Mouse (Mus musculus) kidney, postnatal 25 days (tissue): Measurements from ENCODE around the gene Nlrx1.
A peak's percentile ranks its signal among the peaks of the same experiment; 100 is the strongest.

ENCODE experiments used
- DNase-seq, 2 experiments: peaks; one replicate each; pipeline ENCODE4 v3.0.0; 2021; ENCODE audit warnings: mixed read lengths in 2 of 2

Gene Nlrx1

DNA sequence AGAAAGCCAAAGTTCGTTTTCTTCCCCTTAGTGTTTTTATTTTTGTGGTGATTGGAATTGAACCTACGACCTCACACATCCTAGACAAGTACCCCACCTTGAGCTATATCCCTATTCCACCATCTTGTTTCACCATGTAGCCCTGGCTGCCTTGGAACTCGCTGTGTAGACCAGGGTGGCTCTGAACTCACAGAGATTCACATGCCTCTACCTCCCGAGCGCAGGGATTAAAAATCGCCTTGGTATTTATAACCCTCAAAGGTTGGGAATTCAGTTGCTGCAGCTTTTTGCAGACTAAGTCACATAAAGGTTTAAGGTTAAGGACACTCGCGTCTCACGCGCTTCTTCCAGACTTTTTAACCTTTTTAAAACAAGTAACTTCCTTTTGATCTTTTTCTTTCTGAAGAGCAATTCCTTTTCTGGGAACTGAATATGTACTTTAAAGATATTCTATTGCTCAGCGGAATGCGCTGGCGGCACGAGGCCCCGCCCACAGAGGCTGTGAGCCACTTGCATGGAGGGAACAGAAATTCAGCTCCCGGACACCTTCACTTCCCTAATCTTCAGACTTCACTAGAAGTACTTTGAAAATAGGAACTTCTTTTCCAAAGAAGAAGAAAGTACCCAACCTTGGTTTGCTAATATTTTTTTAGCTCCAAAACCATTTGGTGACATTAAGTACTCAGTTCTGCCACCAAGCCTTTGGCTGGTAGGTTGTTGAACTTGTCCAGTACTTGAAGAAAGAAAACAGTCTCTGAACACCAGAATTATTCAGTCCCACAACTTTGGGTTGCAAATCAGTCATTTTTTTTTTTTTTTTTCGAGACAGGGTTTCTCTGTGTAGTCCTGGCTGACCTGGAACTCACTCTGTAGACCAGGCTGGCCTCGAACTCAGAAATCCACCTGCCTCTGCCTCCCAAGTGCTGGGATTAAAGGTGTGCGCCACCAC lies 33.6 kb downstream of the Nlrx1 start:
- DNase-seq, result peak; percentile 66 to 78

DNA sequence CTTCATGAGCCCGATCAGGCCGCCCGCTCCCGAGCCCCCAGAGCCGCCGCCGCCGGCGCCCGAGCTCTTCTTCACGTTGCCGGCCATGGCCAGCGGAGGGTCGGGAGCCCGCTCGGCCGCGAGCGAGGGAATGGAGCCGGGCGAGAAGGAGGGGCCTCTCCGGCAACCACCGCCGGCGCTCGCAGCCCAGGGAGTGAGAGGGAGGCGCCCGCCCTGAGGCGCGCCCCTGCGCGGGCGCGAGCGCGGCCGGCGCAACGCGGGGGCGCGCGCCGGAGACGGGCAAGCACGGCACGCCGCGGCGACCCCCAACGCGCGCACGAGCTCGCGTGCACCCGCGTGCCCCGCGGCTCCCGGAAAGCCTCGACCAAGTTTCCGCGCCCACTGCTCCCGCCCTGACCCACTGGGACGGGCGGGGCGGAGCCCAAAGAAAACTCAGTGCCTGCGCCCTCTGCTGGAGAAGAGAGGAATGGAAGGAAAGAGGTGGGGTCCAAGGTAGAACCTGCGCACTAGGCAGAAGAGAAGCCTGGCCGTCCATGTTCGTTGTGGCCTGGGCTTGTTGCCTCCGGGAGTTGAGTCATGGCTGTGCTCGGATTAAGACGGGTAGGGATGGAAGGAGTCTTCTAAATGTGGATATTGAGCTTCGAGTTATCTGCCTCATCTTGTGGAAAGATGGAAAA lies 34.5 kb downstream of the Nlrx1 start, which contains the start of gene Cbl:
Cbl (minus strand) TSS at position 248 of the 677 bp plus-strand sequence.
- peak; percentile 98 to 99 for DNase-seq

DNA sequence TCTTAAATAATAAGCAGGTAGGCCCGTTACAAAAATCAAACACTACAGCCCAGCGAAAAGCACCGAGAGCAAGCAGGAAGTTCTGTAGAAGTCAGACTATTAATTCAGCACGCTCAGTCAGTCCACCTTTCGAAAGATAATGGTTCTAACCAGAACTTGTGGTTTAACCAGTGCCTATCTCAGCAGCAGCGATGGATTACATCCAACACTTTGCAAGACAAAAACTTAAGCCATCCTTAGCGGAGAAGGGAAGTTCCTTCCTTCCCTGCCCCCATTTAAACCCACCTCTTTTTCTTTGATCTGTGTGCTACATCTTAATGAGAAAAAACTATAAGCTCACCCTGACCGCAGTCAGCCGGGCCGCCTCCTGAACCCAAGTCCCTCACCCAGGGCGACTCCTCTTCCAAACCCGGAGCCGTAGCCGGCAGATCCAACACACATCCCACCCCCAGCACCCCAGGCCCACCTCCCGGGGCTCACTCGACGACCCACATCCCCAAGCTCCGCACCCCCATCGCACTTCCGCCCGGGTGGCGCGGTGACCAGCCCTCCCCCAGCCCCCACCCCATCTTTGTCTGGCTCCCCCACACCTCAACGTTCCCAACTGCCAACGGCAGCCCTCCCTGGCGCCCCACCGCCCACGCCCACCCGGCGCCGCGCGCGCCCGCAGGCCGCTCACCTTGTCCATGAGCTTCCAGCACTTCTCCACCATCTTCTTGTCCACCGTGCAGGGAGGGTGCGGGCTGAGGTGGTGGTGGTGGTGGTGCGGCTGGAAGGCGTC lies 35.2 kb downstream of the Nlrx1 start:
- no peak for DNase-seq

DNA sequence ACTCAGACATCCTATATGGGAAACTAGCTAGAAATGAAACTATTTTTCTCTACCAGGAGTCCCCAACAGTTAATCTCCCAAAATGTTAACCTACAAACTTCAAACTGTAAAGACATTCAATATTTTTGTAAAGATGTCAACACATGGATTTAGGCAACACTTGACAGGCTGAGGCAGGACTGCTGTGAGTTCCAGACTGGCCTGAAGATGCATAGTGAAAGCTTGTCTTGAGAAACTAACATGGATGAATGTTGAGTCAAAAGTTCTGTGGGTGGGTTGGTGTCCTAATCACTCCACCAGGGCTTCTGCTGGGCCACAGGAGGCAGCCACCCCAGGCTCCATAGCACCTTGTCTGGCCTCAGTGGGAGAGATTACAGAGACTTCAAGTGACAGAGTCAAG lies 36.8 kb downstream of the Nlrx1 start:
- no peak for DNase-seq

DNA sequence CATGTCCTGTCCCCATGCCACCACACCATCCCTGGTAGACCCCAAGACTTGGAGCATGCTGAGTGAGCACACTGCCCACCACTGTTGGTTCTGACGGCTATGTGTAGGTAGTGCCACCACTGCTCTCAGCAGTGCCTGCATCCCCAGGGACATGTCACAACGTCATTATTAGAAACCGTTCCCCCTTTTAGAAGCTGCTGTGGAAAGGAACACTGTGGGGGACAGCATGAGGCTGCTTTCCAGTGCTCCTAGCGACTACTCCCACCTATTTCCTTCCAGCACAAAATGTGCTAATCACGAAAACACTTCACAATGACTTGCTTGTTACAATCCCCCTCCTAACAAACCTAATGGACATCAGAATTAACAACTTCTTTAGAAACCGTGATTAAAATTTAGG lies 42.4 kb downstream of the Nlrx1 start:
- DNase-seq, result no peak

DNA sequence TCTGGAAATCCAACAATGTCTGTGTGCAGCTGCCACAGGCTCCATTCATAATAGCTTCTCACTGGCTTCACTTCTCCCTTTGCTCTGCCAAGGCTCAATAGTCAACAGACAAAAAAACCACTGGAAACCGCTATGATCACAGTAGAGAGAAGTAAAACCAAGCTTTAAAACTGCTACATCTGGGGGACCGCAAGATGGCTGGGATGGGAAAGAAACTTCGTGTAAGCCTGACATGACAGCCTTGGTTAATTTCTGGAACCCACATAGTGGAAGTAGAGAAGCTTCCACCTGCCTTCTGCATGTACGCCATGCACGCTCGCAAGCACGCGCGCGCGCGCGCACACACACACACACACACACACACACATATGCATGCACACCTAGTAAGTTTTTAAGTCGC lies 54.9 kb downstream of the Nlrx1 start:
- no peak for DNase-seq

DNA sequence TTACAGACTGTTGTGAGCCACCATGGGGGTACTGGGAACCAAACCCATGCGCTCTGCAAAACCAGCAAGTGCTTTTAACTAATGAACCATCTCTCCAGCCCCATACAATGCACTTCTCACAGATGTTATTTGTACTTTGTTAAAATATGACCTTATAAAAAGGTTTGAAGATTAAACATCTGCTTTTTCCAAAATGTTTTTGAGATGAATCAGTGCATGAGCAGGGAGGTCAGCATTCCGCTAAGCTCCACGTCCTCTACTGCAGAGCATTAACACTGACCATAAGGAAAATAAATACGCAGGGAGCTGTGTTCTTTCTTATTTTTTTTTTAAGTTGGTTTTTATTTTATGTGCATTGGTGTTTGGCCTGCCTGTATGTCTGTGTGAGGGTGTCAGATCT lies 56.0 kb downstream of the Nlrx1 start:
- no peak for DNase-seq

DNA sequence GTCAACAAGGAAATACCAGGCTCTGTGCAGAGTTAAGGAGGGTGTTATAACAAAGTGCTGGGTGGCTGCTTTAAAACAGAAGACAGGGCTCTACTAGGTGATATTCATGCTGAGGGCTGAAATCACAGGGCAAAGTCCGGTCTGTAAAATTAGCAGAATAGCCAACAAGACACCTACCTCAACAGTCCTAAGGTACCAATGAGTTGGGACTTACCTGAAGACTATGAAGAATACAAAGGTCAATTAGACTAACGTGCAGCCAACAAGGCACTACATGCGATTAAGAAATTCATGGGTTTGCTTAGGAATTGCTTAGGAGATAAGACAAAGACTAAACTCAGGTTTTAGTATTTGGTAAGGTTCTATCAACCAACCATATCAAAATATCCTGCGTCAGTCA lies 59.0 kb downstream of the Nlrx1 start:
- no peak for DNase-seq

DNA sequence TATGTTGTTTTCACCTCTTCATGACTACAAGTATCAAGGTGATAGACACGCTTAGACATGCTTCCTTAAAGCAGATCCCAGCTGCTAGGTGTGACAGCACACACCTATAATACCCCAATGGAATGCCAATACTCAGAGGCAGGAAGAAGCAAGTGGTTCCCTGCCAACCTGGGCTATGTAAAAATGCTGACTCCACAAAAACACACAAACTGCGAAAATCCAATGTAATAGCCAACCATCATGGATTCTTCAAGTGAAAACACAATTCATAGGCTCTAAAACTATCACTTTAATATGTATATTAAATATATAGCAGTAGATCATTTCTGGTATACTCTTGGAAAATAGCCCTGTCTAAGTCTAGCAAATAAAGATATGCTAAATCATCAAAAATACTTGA lies 60.6 kb downstream of the Nlrx1 start:
- DNase-seq, result no peak
